Mouse (Mus musculus) right cerebral cortex, postnatal 14 days (tissue): Measurements from ENCODE around the gene Oas1a.
"Not testable (repeated sequence)": the region's sequence is repeated elsewhere in the genome, so short reads cannot be mapped to it uniquely, and the experiment has no call there.

Source experiments
- DNase-seq: peaks from one replicate; pipeline ENCODE4 v3.0.0; 2022

Oas1a gene

GRCm38 (mm10) chr5:120906791-120907733, at the start of gene Oas1a:
Gene Oas1a, minus strand, starts transcription at chr5:120907521.
- DNase-seq = not testable (repeated sequence)

GRCm38 (mm10) chr5:120953974-120954373, 46.7 kb upstream of the Oas1a start:
- peak; percentile 54 for DNase-seq

DNA sequence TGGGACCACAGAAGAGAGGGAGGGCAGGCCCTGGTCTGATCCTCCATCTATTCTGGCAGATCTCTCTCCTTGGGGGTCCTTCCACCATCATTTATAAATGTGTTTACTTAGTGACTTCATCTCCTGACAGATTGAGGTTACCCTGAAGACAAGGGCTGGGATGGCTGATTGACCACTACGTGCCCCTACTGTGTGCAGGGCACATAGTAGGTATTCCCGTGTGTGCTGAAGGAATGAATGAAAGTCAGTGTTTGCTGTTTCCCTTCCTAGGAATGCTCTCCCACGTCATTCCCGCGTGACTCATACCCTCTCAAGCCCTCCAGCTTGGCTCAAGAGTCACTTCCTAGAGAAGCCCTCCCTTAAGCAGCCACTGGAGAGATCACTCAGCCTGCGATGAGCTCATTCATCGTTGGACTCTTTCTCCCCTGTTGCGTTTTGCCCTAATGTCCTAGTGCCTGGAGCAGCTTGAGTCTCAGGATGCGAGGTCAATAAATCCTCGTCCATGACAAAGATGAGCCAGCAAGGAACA, 45.0 kb upstream of the Oas1a start:
- no peak for DNase-seq

DNA sequence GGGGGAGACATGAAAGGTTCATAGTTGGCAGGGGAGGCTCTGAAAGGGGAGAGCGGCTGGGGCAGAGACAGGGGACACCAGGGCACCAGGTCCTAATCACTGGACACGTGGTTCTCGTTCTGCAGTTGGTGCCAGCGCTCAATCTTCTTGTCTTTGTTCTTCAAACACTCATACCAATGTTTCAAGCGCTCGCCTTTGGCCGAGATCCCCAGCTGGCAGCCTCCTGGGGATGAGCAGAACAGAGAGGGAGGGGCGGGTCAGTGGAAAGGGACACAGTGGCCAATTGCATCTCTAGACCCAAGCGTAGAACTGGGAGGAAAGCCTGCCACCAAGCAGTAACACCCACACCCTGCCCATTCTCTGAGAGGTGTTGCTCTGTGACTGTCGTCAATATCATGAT, 34.8 kb upstream of the Oas1a start:
- no peak for DNase-seq

DNA sequence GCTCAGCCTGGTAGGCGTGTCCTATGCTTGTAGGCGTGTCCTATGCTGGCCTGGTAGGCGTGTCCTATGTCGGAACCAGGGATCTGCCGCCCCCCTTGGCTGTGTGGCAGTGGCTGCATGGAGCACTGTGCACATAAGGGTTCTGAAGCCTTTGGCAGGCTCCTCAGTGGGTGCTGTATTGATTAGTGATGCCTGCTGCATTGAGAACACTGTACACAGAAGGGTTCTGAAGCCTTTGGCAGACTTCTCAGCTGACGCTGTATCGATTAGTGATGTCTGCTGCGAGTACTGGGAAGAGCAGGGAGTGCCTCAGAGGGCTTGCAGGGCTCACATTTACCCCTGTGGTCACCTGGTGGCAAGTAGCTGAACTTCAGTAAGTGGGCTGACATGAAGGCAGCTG, 31.3 kb upstream of the Oas1a start:
- DNase-seq = no peak

- no peak for DNase-seq
Observed at GRCm38 (mm10) chr5:120937841-120938240, 30.5 kb upstream of the Oas1a start.

GRCm38 (mm10) chr5:120933966-120934365, 26.6 kb upstream of the Oas1a start:
- DNase-seq = no peak

GRCm38 (mm10) chr5:120927036-120927435, 19.7 kb upstream of the Oas1a start:
- DNase-seq = no peak

GRCm38 (mm10) chr5:120926311-120926710, 19.0 kb upstream of the Oas1a start:
- not testable (repeated sequence) for DNase-seq

GRCm38 (mm10) chr5:120924520-120924919, 17.2 kb upstream of the Oas1a start:
- not testable (repeated sequence) for DNase-seq

GRCm38 (mm10) chr5:120923969-120924368, 16.6 kb upstream of the Oas1a start:
- no peak for DNase-seq

DNA sequence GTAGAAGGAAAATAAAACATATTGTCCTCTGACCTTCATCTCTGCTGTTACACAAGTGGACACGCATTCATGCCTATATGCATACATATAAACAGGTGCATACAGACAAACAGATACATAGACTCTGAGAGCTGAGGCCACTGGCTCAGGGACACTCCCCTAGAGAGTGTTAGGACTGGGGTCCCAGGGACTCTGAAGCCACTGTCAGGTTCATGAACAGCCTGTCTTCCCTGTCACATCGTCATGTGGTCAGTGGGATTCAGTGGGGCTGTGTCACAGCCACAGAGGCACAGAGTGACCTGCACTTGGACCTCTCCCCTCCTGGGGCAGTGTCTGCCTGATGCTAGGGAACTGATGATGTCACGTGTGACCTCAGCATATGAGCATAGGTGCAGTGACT, 13.0 kb upstream of the Oas1a start:
- DNase-seq = no peak

DNA sequence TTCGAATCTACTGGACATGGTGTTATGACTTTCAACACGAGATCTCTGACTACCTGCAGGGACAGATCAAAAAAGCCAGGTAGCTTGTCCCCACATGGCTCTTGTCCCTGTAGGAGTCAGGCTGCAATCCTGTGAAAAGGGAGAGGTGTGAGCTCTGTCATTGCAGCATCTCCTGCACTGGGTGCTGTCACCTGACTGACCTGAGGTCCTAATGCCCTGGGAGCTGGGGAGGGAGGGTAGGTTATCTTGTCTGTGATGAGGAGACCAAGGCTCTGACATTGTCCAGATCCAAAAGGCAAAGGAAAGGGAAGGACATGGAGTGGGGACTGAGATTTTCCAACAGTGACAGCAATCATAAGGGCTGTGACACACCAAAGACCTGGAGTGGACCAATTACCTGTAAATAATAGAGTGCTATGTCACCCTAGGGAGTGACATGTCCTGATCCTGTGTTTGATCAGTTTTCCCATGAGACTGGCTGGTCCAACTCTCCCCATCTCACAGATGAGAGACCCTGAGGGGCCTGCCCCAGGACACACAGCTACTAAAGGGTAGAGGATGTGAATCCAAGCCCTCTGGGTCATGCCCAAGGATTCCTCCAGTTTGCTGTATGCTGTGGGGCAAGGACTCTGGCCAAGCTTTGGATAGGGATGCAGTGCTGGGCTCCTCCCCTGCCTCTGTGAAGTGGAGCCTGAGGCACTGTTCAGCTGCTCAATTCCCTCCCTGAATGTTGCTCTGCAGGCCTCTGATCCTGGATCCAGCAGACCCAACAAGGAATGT, 12.0 kb upstream of the Oas1a start:
- DNase-seq = not testable (repeated sequence)

GRCm38 (mm10) chr5:120914204-120914603, 6.9 kb upstream of the Oas1a start, which contains the start of gene Oas1d:
Gene Oas1d, plus strand, starts transcription at chr5:120914536.
- DNase-seq = not testable (repeated sequence)

DNA sequence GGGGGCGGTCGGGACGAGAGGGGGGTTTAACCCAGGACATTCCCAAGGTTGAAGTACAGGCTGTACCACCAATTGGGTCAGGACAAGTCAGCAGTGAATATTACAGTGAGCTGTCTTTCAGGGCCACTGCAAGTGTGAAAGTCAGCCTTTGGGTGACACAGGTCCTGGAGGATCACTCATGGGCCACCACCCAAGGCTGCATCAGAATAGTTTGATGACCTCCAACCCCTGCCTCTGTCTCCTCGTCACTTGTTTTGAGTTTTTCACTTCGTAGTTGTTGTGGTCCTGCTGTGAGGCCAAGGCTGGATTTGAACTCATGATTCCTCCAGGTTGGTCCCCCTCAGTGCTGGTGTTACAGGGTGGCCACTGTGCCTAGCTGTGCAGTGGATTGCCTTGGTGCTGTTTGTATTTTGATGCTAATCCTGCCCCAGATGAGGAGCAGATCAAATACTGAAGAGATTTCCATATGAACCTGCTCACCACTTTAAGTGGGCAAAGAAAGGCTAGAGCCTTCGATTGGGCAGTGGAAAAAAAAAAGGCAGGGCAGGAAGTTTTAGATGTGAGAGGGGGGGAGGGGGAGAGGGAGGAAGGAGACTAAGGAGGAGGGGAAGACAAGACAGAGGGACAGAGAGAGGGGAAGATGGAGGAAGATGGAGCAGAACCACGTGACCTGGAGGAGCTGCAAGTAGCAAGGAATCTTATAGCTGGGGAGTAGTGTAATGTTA, 1.0 kb upstream of the Oas1a start:
- DNase-seq = no peak

GRCm38 (mm10) chr5:120902056-120902455, 5.3 kb downstream of the Oas1a start:
- no peak for DNase-seq

GRCm38 (mm10) chr5:120900666-120901065, 6.7 kb downstream of the Oas1a start:
- DNase-seq = no peak

DNA sequence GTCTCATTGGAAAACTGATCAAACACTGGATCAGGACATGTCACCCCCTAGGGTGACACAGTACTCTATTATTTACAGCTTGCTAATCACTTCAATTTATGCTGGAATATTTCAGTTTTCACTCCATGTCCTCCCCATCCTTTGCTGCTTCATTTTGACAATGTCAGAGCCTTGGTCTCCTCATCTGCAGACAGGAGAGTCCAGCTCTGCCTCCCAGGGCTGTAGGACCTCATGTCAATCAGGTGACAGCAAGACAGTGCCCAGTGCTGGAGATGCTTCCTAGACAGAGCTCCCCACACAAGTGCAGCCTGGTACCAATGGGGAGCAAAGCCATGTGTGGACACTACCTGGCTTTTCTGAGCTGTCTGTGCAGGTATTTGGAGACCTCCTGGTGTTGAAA, 8.6 kb downstream of the Oas1a start:
- no peak for DNase-seq

DNA sequence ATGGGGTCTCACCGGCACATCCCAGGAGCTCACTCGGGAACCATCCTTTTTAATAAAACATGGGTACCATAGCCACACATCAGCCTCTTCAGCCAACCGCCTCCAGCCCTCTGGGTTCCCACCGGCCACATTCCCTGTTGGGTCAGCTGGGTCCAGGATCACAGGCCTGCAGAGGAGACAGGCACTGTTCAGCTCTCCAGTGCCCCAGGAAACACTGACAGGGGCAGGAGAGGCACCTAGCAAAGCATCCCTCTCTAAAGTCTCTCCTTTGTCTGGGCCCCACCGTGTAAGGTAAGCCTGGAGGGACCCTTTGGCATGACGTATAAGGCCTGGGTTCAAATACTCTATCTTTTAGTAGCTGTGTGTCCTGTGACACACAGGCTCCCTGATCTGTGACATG, 9.0 kb downstream of the Oas1a start:
- no peak for DNase-seq

DNA sequence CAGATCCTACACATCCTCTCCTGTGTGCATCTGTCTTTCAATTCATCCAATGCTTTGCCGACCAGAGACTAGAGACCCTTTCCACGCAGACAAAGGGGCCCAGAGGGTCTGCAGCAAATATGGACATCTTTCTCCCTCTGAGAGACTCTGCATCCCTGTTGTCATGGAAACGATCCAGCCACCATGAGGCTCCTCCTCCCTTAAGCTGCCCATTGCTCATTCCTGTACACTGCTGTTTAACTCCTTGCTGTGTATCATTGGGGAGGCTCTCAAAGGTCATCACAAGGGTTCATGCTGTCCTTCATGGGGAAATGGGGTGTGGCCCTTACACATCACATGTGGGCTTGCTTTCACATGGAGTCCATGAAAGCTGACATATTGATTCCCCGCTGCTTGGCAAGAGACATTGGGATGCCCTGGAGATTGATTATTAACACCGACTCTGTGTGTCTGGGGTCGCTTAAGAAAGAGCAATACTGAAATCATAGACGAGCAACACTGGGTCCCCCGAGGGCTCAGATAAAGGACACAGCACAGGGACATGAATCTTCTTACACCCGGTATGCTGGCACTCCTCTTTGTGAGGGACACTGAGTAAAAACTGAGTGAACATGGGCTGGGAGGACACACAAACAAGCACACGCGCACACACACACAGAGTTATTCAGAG, 12.0 kb downstream of the Oas1a start:
- no peak for DNase-seq

GRCm38 (mm10) chr5:120894692-120895091, 12.6 kb downstream of the Oas1a start:
- not testable (repeated sequence) for DNase-seq

DNA sequence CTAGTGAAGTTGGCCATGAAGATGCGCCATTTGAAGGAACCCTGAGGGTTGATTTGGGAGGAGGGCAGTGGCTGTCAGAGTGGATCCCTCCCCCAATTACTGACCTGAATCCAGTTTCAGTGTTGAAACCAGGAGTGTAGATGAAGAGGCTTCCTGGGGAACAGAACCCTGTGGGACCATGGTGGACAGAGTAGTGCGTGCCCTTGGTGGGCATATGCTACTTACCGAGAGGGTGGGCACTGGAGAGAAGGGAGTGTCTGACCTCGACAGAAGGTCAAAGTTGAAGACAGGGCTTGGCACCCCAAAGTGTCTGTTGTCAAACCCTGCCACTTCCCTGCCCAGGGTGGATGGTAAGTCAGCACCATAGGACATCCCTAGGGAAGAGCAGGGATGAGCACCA, 13.5 kb downstream of the Oas1a start:
- DNase-seq = not testable (repeated sequence)
